Mouse (Mus musculus): ENCODE measurements around the gene Nfkbil1.

GRCm38 (mm10) chr17:35180093-35180492 lies 55.5 kb downstream of the Nfkbil1 start:
- TF ChIP-seq POLR2A (IDR thresholded peaks at IDR 0.05; ENCODE audit: low read depth, low read length) (no peak), CTCF (IDR thresholded peaks at IDR 0.05; ENCODE audit: borderline replicate concordance, insufficient read depth, low read length) (no peak)

Measured in embryonic fibroblast, embryonic 13.5 days (primary cell).